In the genomic region with DNA sequence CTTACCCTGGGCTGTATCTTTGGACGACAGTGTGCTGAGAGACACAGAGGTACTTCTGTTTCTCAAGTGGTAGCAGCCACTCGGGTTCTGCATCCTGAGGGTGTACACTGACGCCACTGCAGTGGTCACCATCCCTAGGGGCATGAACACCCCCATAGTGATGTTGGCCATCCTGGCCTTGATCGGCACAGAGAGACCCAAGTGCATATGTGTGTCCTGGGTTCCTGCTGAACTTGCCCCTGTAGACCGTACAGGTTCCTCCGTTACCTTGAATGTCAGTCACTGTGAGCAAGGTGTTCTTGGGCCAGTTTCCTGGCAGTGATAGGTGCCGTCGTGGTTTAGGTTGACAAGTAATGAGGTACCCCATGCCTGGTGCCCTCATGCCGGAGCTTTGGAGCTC, we compare ENCODE assay signal across 21 mouse cellular contexts. TPM values are rescaled to one million over a fixed set of nuclear protein-coding genes. Genes with fewer than 3 reads are reported as not detected.
"Had no signal": no experiment of that assay in that cellular context is flagged by ENCODE, and none has a peak within 500 bp of the region (broad histone marks: within the 10 kb centered on the region; RNA-seq: fewer than 3 reads in every experiment).

No protein-coding gene starts in this region.

- H3K27me3 ChIP-seq: midbrain, embryonic 12.5 days; neural tube, embryonic 13.5 days; neural tube, embryonic 15.5 days had no signal

- H3K4me3 ChIP-seq: midbrain, embryonic 10.5 days; midbrain, embryonic 12.5 days; myocyte; neural tube, embryonic 13.5 days; neural tube, embryonic 15.5 days had no signal

- H3K27ac ChIP-seq: midbrain, embryonic 10.5 days; midbrain, embryonic 12.5 days; neural tube, embryonic 13.5 days; neural tube, embryonic 15.5 days had no signal

- DNase-seq: lung, adult 18-20 months; lung, embryonic 14.5 days; lung, postnatal 10 days; lung, postnatal 4 days; midbrain, embryonic 14.5 days; retina, postnatal 1 day; right cerebral cortex, adult 18-20 months; right cerebral cortex, postnatal 25 days; right cerebral cortex, postnatal 4 days; spleen, adult 18-20 months; thymus, adult 18-20 months; thymus, postnatal 14 days; thymus, postnatal 36 days had no signal

RNA-seq across cellular contexts. Expression of gene Gm49373, which starts 20.5 kb away (rescaled TPM):
- total RNA-seq: megakaryocyte-erythroid progenitor cell, adult 5-6 weeks had no signal

RNA-seq across cellular contexts. Expression of gene Zglp1, which starts 26.5 kb away (rescaled TPM):
- total RNA-seq: megakaryocyte, adult 5-6 weeks had no signal
- polyA plus RNA-seq: liver, embryonic 16.5 days; lung, embryonic 14.5 days had no signal
